Mouse (Mus musculus) CH12.LX (cell line): ENCODE measurements around the gene Ctcfl. TPM values are rescaled to one million over a fixed set of nuclear protein-coding genes. Genes with fewer than 3 reads are reported as not detected.

Source experiments
- DNase-seq: peaks from one replicate; pipeline ENCODE4 v3.0.0-alpha.2; 2013; ENCODE audit errors: extremely low read depth
- H3K27ac ChIP-seq: 2 replicates; pipeline ENCODE4 v1.5.1; 2012; ENCODE audit warnings: low read depth, mild to moderate bottlenecking, control low read depth, moderate library complexity; ENCODE audit not compliant: insufficient read depth
- H3K27me3 ChIP-seq: replicated peaks from 2 replicates; pipeline ENCODE3; 2012; ENCODE audit warnings: inconsistent platforms
- H3K36me3 ChIP-seq, 2 experiments: replicated peaks in 1 of 2; 2 replicates each; pipeline versions ENCODE3 to v1.6.1; 2012; ENCODE audit warnings: inconsistent platforms in 1 of 2, low read length in 1 of 2, mild to moderate bottlenecking in 1 of 2, mixed read lengths in 1 of 2, moderate library complexity in 1 of 2; ENCODE audit not compliant: control insufficient read depth in 1 of 2, insufficient read depth in 1 of 2
- H3K4me1 ChIP-seq, 2 experiments: 2 replicates each; pipeline ENCODE4 v1.6.1; 2012; ENCODE audit warnings: inconsistent platforms in 1 of 2, moderate library complexity in 1 of 2; ENCODE audit not compliant: insufficient read depth in 2 of 2, control insufficient read depth in 1 of 2
- H3K4me2 ChIP-seq: 2 replicates; pipeline ENCODE4 v1.6.1; 2012; ENCODE audit warnings: low read depth, mild to moderate bottlenecking, control low read depth; ENCODE audit not compliant: poor library complexity, insufficient read depth, severe bottlenecking
- H3K4me3 ChIP-seq, 3 experiments: fragments of 150-350 bp in 1 of 3; sonication (generic) in 1 of 3; replicated peaks in 1 of 3; 2 replicates each; pipeline versions ENCODE3 to v1.5.1; 2011 to 2012; ENCODE audit warnings: low read depth in 2 of 3, low read length in 2 of 3, mild to moderate bottlenecking in 2 of 3, moderate library complexity in 2 of 3, control low read depth in 1 of 3, improper control_type of control experiment in 1 of 3, inconsistent platforms in 1 of 3, mixed read lengths in 1 of 3; ENCODE audit not compliant: poor library complexity in 1 of 3
- H3K79me2 ChIP-seq: replicated peaks from 2 replicates; pipeline ENCODE4 v1.6.1; 2012; ENCODE audit warnings: mild to moderate bottlenecking, moderate library complexity; ENCODE audit not compliant: control insufficient read depth, poor library complexity, insufficient read depth, severe bottlenecking; ENCODE audit errors: extremely low read depth
- H3K9ac ChIP-seq: 2 replicates; pipeline ENCODE4 v1.6.1; 2012; ENCODE audit warnings: low read depth, mild to moderate bottlenecking, control low read depth, moderate library complexity; ENCODE audit not compliant: insufficient read depth
- H3K9me3 ChIP-seq: replicated peaks from 2 replicates; pipeline ENCODE3; 2012; ENCODE audit warnings: low read length, inconsistent platforms, mixed read lengths
- BHLHE40 ChIP-seq: IDR thresholded peaks from 2 replicates; pipeline ENCODE4 v1.6.1; 2011; ENCODE audit warnings: mild to moderate bottlenecking, low read depth, low read length, improper control_type of control experiment
- CHD1 ChIP-seq: IDR thresholded peaks from 2 replicates; pipeline ENCODE4 v1.6.1; 2012; ENCODE audit warnings: low read depth, low read length, improper control_type of control experiment, inconsistent platforms
- CTCF ChIP-seq, 2 experiments: IDR thresholded peaks in 1 of 2; conservative IDR thresholded peaks in 1 of 2; 2 replicates each; pipeline ENCODE4 v1.5.1; 2011 to 2012; ENCODE audit warnings: low read depth in 2 of 2, low read length in 2 of 2, improper control_type of control experiment in 1 of 2, inconsistent platforms in 1 of 2, mild to moderate bottlenecking in 1 of 2, moderate library complexity in 1 of 2
- E2F4 ChIP-seq: IDR thresholded peaks from 2 replicates; pipeline ENCODE4 v1.6.1; 2011; ENCODE audit warnings: low read depth, low read length, improper control_type of control experiment; ENCODE audit not compliant: insufficient replicate concordance
- ELF1 ChIP-seq: IDR thresholded peaks from 2 replicates; pipeline ENCODE4 v1.6.1; 2014; ENCODE audit warnings: low read depth, mild to moderate bottlenecking, inconsistent platforms, low read length, improper control_type of control experiment
- ETS1 ChIP-seq: conservative IDR thresholded peaks from 2 replicates; pipeline ENCODE4 v1.6.1; 2012; ENCODE audit warnings: low read depth, mild to moderate bottlenecking, inconsistent platforms, low read length, improper control_type of control experiment, moderate library complexity
- HCFC1 ChIP-seq: IDR thresholded peaks from 2 replicates; pipeline ENCODE4 v1.6.1; 2012; ENCODE audit warnings: low read depth, mild to moderate bottlenecking, inconsistent platforms, low read length, improper control_type of control experiment
- IRF4 ChIP-seq: IDR thresholded peaks from 2 replicates; pipeline ENCODE4 v1.6.1; 2014; ENCODE audit warnings: low read depth, mild to moderate bottlenecking, inconsistent platforms, low read length, improper control_type of control experiment
- JUND ChIP-seq: conservative IDR thresholded peaks from 2 replicates; pipeline ENCODE4 v1.6.1; 2011; ENCODE audit warnings: low read depth, low read length, improper control_type of control experiment
- KAT2A ChIP-seq: IDR thresholded peaks from 2 replicates; pipeline ENCODE4 v1.6.1; 2012; ENCODE audit warnings: low read length, improper control_type of control experiment, inconsistent platforms; ENCODE audit not compliant: insufficient replicate concordance
- MAZ ChIP-seq: IDR thresholded peaks from 2 replicates; pipeline ENCODE4 v1.6.1; 2012; ENCODE audit warnings: low read depth, mild to moderate bottlenecking, inconsistent platforms, low read length, improper control_type of control experiment, moderate library complexity
- MYC ChIP-seq: IDR thresholded peaks from 2 replicates; pipeline ENCODE4 v1.6.1; 2011; ENCODE audit warnings: low read depth, mild to moderate bottlenecking, improper control_type of control experiment, low read length
- NELFE ChIP-seq: IDR thresholded peaks from 2 replicates; pipeline ENCODE4 v1.6.1; 2011; ENCODE audit warnings: low read depth, low read length, improper control_type of control experiment
- NRF1 ChIP-seq: IDR thresholded peaks from 2 replicates; pipeline ENCODE4 v1.6.1; 2014; ENCODE audit warnings: low read depth, mild to moderate bottlenecking, inconsistent platforms, low read length, improper control_type of control experiment, moderate library complexity
- PAX5 ChIP-seq: IDR thresholded peaks from 2 replicates; pipeline ENCODE4 v1.6.1; 2012; ENCODE audit warnings: low read length, inconsistent platforms, mixed read lengths
- POLR2A ChIP-seq: IDR thresholded peaks from 2 replicates; pipeline ENCODE4 v1.6.1; 2011; ENCODE audit warnings: low read depth, mild to moderate bottlenecking, improper control_type of control experiment, low read length
- RAD21 ChIP-seq: IDR thresholded peaks from 2 replicates; pipeline ENCODE4 v1.6.1; 2011; ENCODE audit warnings: low read depth, mild to moderate bottlenecking, low read length, improper control_type of control experiment, moderate library complexity
- RCOR1 ChIP-seq: conservative IDR thresholded peaks from 2 replicates; pipeline ENCODE4 v1.6.1; 2012; ENCODE audit warnings: low read depth, mild to moderate bottlenecking, inconsistent platforms, low read length, improper control_type of control experiment
- TBP ChIP-seq: conservative IDR thresholded peaks from 2 replicates; pipeline ENCODE4 v1.6.1; 2011; ENCODE audit warnings: low read depth, low read length, improper control_type of control experiment
- UBTF ChIP-seq: IDR thresholded peaks from 2 replicates; pipeline ENCODE4 v1.6.1; 2012; ENCODE audit warnings: low read depth, mild to moderate bottlenecking, inconsistent platforms, low read length, improper control_type of control experiment, moderate library complexity
- USF1 ChIP-seq: IDR thresholded peaks from 2 replicates; pipeline ENCODE4 v1.6.1; 2014; ENCODE audit warnings: low read depth, mild to moderate bottlenecking, inconsistent platforms, low read length, improper control_type of control experiment
- ZC3H11A ChIP-seq: IDR thresholded peaks from 2 replicates; pipeline ENCODE4 v1.6.1; 2012; ENCODE audit warnings: low read depth, mild to moderate bottlenecking, inconsistent platforms, low read length, improper control_type of control experiment
- ZKSCAN1 ChIP-seq: IDR thresholded peaks from 2 replicates; pipeline ENCODE4 v1.6.1; 2012; ENCODE audit warnings: low read depth, inconsistent platforms, low read length, improper control_type of control experiment, borderline replicate concordance
- ZMIZ1 ChIP-seq: IDR thresholded peaks from 2 replicates; pipeline ENCODE4 v1.6.1; 2012; ENCODE audit warnings: low read depth, mild to moderate bottlenecking, inconsistent platforms, low read length, improper control_type of control experiment
- ZNF384 ChIP-seq: IDR thresholded peaks from 2 replicates; pipeline ENCODE4 v1.6.1; 2012; ENCODE audit warnings: low read depth, low read length, improper control_type of control experiment, inconsistent platforms
- dilution Hi-C: fragments of 300-500 bp; cut with MboI; formaldehyde crosslinking; loops from 2 replicates; pipeline ENCODE4 v1.14.3; 2020; ENCODE audit warnings: low sequenced_read_pairs; ENCODE audit not compliant: extremely low pct_unique_long_range_greater_than_20kb, extremely low pct_ligation_motif_present
- in situ Hi-C: fragments of 300-500 bp; cut with MboI; formaldehyde crosslinking; loops from 3 replicates; pipeline ENCODE4 v1.14.3; 2019; ENCODE audit warnings: low sequenced_read_pairs, low pct_ligation_motif_present, low pct_unique_long_range_greater_than_20kb, mixed read lengths
- polyA plus RNA-seq: library from polyadenylated mRNA; unstranded; fragments of >175 nt; gene quantifications from 2 replicates; pipeline ENCODE4 v1.2.1, GENCODE M21; 2012; ENCODE audit warnings: low read depth; ENCODE audit not compliant: insufficient read length
- total RNA-seq, 2 experiments: library from RNA; depleted of rRNA; stranded (reverse); fragments of 300-350 nt in 1 of 2; fragments of >200 nt in 1 of 2; gene quantifications; 2 replicates each; pipeline ENCODE4 v1.2.3; 2012 to 2014

Gene Ctcfl
- total and polyA plus RNA-seq, 3 experiments = 0.11 TPM; not detected in 2

DNA sequence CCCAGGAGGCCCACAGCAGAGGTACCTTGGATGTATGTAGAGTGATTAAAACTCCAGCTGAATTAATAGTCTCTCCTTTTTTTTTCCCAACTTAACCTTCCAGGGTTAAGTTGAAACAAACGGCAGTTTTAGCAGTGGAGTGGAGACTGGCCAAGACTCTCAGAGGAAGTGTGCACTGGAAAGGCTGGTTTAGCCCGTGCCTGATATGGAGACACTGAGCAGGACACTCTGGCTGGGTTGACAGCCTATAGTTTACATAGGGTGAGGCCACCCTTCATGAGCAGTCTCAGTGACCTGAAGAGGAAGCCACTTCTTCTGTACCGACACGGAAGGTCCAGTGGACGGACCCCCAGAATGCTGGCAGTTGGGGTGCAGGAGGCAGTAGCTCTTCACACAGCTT lies 32.0 kb upstream of the Ctcfl start:
- H3K27ac ChIP-seq = no peak overlapping the region
- H3K4me2 ChIP-seq = no peak overlapping the region
- H3K4me3 ChIP-seq = no peak overlapping the region
- H3K9me3 ChIP-seq = no peaks in the 10 kb centered on the region
- dilution Hi-C loops = no loop called here
- in situ Hi-C loops = loop anchor here (25.0 kb wide), 1 partner anchor 139 kb away; the partner anchor contains the start of genes Rae1 and Rbm38
- no peaks in the 10 kb centered on the region for H3K36me3 ChIP-seq
- DNase-seq = no peak
- TF ChIP-seq NRF1 = no peak
- no peak for TF ChIP-seq MAZ
- TF ChIP-seq POLR2A = no peak
- TF ChIP-seq CTCF (conservative IDR thresholded peaks at IDR 0.05 in 1 of 2, IDR thresholded peaks at IDR 0.05 in 1 of 2; ENCODE audit: low read depth in 2 of 2, low read length in 2 of 2) = no peak
- TF ChIP-seq UBTF = no peak
- TF ChIP-seq CHD1 = no peak
- TF ChIP-seq ZKSCAN1 = no peak
- no peak for TF ChIP-seq NELFE
- no peak for TF ChIP-seq ZNF384
- no peak for TF ChIP-seq ELF1
- TF ChIP-seq ZC3H11A = no peak
- no peak for TF ChIP-seq RAD21
- TF ChIP-seq IRF4 = no peak
- no peak for TF ChIP-seq PAX5
- no peak for TF ChIP-seq BHLHE40
- TF ChIP-seq ZMIZ1 = no peak
- H3K79me2 ChIP-seq = no peaks in the 10 kb centered on the region
- peaks cover 11 to 15% of the 10 kb centered on the region in 2 experiments for H3K4me1 ChIP-seq
- H3K27me3 ChIP-seq = peaks cover 34% of the 10 kb centered on the region
- H3K9ac ChIP-seq = no peak overlapping the region

GRCm38 (mm10) chr2:173148001-173148400 lies 28.7 kb upstream of the Ctcfl start:
- dilution Hi-C loops (no loop called here), in situ Hi-C loops (no loop called here)
- no peak for DNase-seq
- no peak overlapping the region for H3K27ac ChIP-seq
- H3K4me1 ChIP-seq = peaks cover 11 to 15% of the 10 kb centered on the region in 2 experiments
- no peak overlapping the region for H3K4me3 ChIP-seq
- no peaks in the 10 kb centered on the region for H3K79me2 ChIP-seq
- peaks cover 67% of the 10 kb centered on the region for H3K27me3 ChIP-seq
- no peaks in the 10 kb centered on the region for H3K9me3 ChIP-seq
- no peak overlapping the region for H3K9ac ChIP-seq
- H3K36me3 ChIP-seq = no peaks in the 10 kb centered on the region
- no peak overlapping the region for H3K4me2 ChIP-seq
- no peak for TF ChIP-seq ELF1

DNA sequence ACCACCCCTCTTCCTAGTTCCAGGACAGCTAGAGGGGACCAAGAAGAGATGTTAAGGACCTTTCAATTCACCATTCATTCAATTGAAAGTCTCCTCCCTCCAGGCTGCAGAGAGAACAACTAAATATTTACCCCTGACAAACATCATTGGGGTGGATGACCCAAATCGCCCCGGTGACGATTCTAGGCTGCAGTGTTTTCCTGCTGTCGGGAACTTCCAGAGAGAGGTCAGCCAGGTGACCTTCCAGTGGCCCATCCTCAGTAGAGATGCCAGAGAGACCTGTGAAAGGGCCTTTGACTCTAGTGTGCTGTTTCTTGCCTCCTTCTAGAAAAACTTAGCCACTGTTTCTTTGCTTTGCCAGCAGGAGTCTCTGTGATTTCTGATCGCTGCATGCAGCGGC lies 27.4 kb upstream of the Ctcfl start:
- Histone ChIP-seq H3K4me1 (peaks cover 11 to 13% of the 10 kb centered on the region in 2 experiments), H3K4me2 (no peak overlapping the region), H3K4me3 (no peak overlapping the region), H3K9me3 (no peaks in the 10 kb centered on the region), H3K9ac (no peak overlapping the region), H3K36me3 (no peaks in the 10 kb centered on the region), H3K27ac (no peak overlapping the region), H3K79me2 (no peaks in the 10 kb centered on the region), H3K27me3 (peaks cover 79% of the 10 kb centered on the region)
- TF ChIP-seq HCFC1 (no peak), ETS1 (no peak), JUND (no peak), ZNF384 (no peak), ZKSCAN1 (no peak), TBP (no peak), ZC3H11A (no peak), USF1 (no peak), E2F4 (no peak), CHD1 (no peak), MAZ (no peak), MYC (no peak), KAT2A (no peak), RAD21 (no peak), RCOR1 (no peak), CTCF (conservative IDR thresholded peaks at IDR 0.05 in 1 of 2, IDR thresholded peaks at IDR 0.05 in 1 of 2; ENCODE audit: low read depth in 2 of 2, low read length in 2 of 2) (no peak)
- dilution Hi-C loops (no loop called here), in situ Hi-C loops (no loop called here)
- no peak for DNase-seq
